Mouse (Mus musculus) neural tube, embryonic 12.5 days (tissue): ENCODE data around the gene Khk. TPM values are rescaled to one million over a fixed set of nuclear protein-coding genes. Genes with fewer than 3 reads are reported as not detected.

Source experiments
- ATAC-seq: fragments of 200-750 bp; cut with Nextera tagmentation; 2 replicates; pipeline ENCODE4 v1.8.0; 2017; ENCODE audit warnings: low read depth, mild to moderate bottlenecking, moderate TSS enrichment, moderate library complexity; ENCODE audit not compliant: low FRiP score
- H3K27ac ChIP-seq: fragments of 300-500 bp; sonication (generic); 2 replicates; pipeline ENCODE4 v1.5.1; 2016
- H3K27me3 ChIP-seq: fragments of 300-500 bp; sonication (generic); replicated peaks from 2 replicates; pipeline ENCODE4 v1.6.1; 2016; ENCODE audit warnings: mild to moderate bottlenecking
- H3K36me3 ChIP-seq: fragments of 300-500 bp; sonication (generic); 2 replicates; pipeline ENCODE4 v1.6.1; 2016; ENCODE audit warnings: mild to moderate bottlenecking
- H3K4me1 ChIP-seq: fragments of 300-500 bp; sonication (generic); 2 replicates; pipeline ENCODE4 v1.6.1; 2016
- H3K4me2 ChIP-seq: fragments of 300-500 bp; sonication (generic); replicated peaks from 2 replicates; pipeline ENCODE4 v1.6.1; 2016; ENCODE audit warnings: mild to moderate bottlenecking
- H3K4me3 ChIP-seq: fragments of 300-500 bp; sonication (generic); 2 replicates; pipeline ENCODE4 v1.5.1; 2016
- H3K9ac ChIP-seq: fragments of 300-500 bp; sonication (generic); 2 replicates; pipeline ENCODE4 v1.6.1; 2016; ENCODE audit warnings: mild to moderate bottlenecking
- H3K9me3 ChIP-seq: fragments of 300-500 bp; sonication (generic); 2 replicates; pipeline ENCODE4 v1.6.1; 2016; ENCODE audit warnings: mild to moderate bottlenecking
- WGBS: fragments of 180-500 bp; shearing (Covaris S2); methylation state at CpG from one replicate; pipeline ENCODE4 v1.1.7; 2016; 5-methylcytosine and 5-hydroxymethylcytosine counted together
- polyA plus RNA-seq: library from polyadenylated mRNA; unstranded; fragments of >200 nt; fragmentation: Nextera tagmentation; extraction: Ambion mirVana; gene quantifications from 2 replicates; pipeline ENCODE4 v1.2.1, GENCODE M21; 2016

The Khk gene
- polyA plus RNA-seq, 1 experiment from 2014 or later: 6.7 TPM

- H3K9ac ChIP-seq: peak overlapping the region; percentile 91
- peaks cover 15% of the 10 kb centered on the region for H3K4me1 ChIP-seq
- peak overlapping the region; percentile 90 for H3K27ac ChIP-seq
- H3K9me3 ChIP-seq: no peaks in the 10 kb centered on the region
- H3K27me3 ChIP-seq: no peaks in the 10 kb centered on the region
- H3K4me3 ChIP-seq: peak overlapping the region; percentile 82
- H3K4me2 ChIP-seq: peak overlapping the region; percentile 72
- peak; percentile 35 for ATAC-seq
- 2% methylated on average over 27 of the region's 42 CpGs for WGBS
- H3K36me3 ChIP-seq: peaks cover 37% of the 10 kb centered on the region
Measured at GRCm38 (mm10) chr5:30889088-30889754, 32.0 kb upstream of the Khk start.

DNA sequence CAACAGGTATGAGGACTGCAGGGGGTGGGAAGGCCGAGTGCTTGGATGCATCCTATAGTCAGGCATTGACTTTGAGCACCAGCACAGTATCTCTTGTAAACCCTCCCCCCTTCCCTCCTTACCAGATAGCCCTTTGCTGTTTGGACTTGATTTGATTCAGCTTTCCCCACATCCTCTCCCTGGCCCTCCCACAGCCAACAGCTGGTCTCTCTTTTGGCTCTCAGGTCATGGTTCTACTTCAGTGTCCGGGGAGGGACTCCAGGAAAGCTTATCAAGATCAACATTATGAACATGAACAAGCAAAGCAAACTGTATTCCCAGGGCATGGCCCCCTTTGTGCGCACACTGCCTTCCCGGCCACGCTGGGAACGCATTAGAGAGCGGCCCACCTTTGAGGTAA lies 30.9 kb upstream of the Khk start:
- Histone ChIP-seq H3K27me3 (no peaks in the 10 kb centered on the region), H3K4me3 (no peak overlapping the region), H3K27ac (no peak overlapping the region), H3K36me3 (peaks cover 49% of the 10 kb centered on the region), H3K4me1 (peaks cover 15% of the 10 kb centered on the region), H3K4me2 (peak overlapping the region; percentile 72), H3K9me3 (no peaks in the 10 kb centered on the region), H3K9ac (peak overlapping the region; percentile 91)
- 87% methylated on average over 7 of the region's 7 CpGs for WGBS
- no peak for ATAC-seq

DNA sequence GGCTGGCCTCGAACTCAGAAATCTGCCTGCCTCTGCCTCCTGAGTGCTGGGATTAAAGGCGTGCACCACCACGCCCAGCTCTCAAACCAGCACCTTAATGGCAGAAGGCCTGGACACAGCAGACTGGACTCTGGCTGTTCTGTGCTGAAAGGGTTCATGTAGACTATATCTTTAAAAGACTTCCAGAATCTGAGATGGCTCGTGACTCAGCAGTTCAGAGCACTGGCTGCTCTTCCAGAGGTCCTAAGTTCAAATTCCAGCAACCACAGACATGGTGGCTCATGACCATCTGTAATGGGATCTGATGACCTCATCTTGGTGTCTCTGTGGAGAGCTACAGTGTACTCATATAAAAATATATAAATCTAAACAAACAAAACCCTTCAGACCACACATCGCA lies 19.4 kb upstream of the Khk start:
- Histone ChIP-seq H3K36me3 (peaks cover 51% of the 10 kb centered on the region), H3K4me1 (peaks cover 18% of the 10 kb centered on the region), H3K27ac (no peak overlapping the region), H3K4me3 (no peak overlapping the region), H3K9ac (no peak overlapping the region), H3K9me3 (no peaks in the 10 kb centered on the region), H3K27me3 (no peaks in the 10 kb centered on the region), H3K4me2 (no peak overlapping the region)
- no peak for ATAC-seq
- WGBS: 96% methylated on average over 5 of the region's 5 CpGs

GRCm38 (mm10) chr5:30907413-30908059 lies 13.7 kb upstream of the Khk start, which contains the start of gene Ost4:
Ost4 (minus strand) TSS chr5:30907788.
- H3K36me3 ChIP-seq: peaks cover 34% of the 10 kb centered on the region
- H3K4me1 ChIP-seq: peaks cover 33% of the 10 kb centered on the region
- WGBS: under 1% methylated on average over 58 of the region's 58 CpGs
- peak within 1 kb of the TSS; percentile 79 for H3K9ac ChIP-seq
- H3K4me3 ChIP-seq: peak within 1 kb of the TSS; percentile 66
- no peaks in the 10 kb centered on the region for H3K9me3 ChIP-seq
- no peaks in the 10 kb centered on the region for H3K27me3 ChIP-seq
- peak; percentile 91 for ATAC-seq
- peak within 1 kb of the TSS; percentile 79 for H3K4me2 ChIP-seq
- peak within 1 kb of the TSS; percentile 54 for H3K27ac ChIP-seq

- peaks cover 24% of the 10 kb centered on the region for H3K36me3 ChIP-seq
- peaks cover 44% of the 10 kb centered on the region for H3K4me1 ChIP-seq
- no peak for ATAC-seq
- peak overlapping the region; percentile 79 for H3K4me2 ChIP-seq
- peak overlapping the region; percentile 54; the same call in 1 of the 2 replicates for H3K27ac ChIP-seq
- 53% methylated on average over 13 of the region's 13 CpGs for WGBS
- peak overlapping the region; percentile 66; the same call in 1 of the 2 replicates for H3K4me3 ChIP-seq
- H3K9me3 ChIP-seq: no peaks in the 10 kb centered on the region
- H3K9ac ChIP-seq: peak overlapping the region; percentile 79; the same call in 1 of the 2 replicates
- H3K27me3 ChIP-seq: no peaks in the 10 kb centered on the region
Measured at GRCm38 (mm10) chr5:30908426-30909299, 12.6 kb upstream of the Khk start.

GRCm38 (mm10) chr5:30909300-30909659 lies 12.0 kb upstream of the Khk start:
- Histone ChIP-seq H3K4me1 (peaks cover 50% of the 10 kb centered on the region), H3K27ac (no peak overlapping the region), H3K9ac (no peak overlapping the region), H3K9me3 (no peaks in the 10 kb centered on the region), H3K4me2 (no peak overlapping the region), H3K36me3 (peaks cover 18% of the 10 kb centered on the region), H3K4me3 (no peak overlapping the region), H3K27me3 (no peaks in the 10 kb centered on the region)
- WGBS: 47% methylated on average over 7 of the region's 7 CpGs
- no peak for ATAC-seq

DNA sequence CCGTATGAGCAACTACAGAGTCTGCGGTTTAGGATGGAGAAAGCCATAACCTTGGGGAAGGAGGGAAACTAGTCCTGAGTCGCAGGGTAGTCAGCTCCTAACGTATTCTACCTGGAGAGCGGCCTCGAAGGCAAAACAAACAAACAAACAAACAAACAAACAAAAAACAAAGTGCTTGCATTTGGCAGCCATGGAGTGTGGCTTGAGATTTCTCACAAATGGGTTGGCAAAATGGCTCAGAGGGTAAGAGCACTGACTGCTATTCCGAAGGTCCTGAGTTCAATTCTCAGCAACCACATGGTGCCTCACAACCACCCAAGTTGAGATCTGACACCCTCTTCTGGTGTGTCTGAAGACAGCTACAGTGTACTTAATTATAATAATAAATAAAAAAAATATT lies 11.4 kb upstream of the Khk start:
- no peak overlapping the region for H3K4me3 ChIP-seq
- no peaks in the 10 kb centered on the region for H3K27me3 ChIP-seq
- no peak for ATAC-seq
- no peak overlapping the region for H3K4me2 ChIP-seq
- no peak overlapping the region for H3K27ac ChIP-seq
- WGBS: 89% methylated on average over 7 of the region's 7 CpGs
- peaks cover 52% of the 10 kb centered on the region for H3K4me1 ChIP-seq
- no peak overlapping the region for H3K9ac ChIP-seq
- peaks cover 12% of the 10 kb centered on the region for H3K36me3 ChIP-seq
- H3K9me3 ChIP-seq: no peaks in the 10 kb centered on the region

DNA sequence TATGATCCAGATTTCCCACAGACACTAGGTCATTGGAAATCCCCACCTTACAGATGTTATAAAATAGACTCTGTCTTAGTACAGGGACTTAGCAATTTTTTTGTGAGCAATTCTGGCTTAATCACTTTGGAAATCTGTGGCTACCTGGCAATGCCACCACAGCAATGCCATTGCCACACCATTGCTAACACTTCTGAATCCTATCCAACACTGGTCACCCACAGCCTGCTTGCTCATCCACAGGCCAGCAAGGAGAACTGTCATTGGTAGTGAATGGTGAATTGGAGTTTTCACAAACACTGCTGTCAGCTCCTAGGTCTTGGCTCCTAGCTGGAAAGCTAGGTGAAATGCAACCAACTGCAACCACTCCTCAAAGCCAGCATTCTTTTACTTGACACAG lies 10.8 kb upstream of the Khk start:
- Histone ChIP-seq H3K4me3 (no peak overlapping the region), H3K9ac (no peak overlapping the region), H3K4me2 (no peak overlapping the region), H3K36me3 (peaks cover 6% of the 10 kb centered on the region; the same call in 1 of the 2 replicates), H3K27ac (no peak overlapping the region), H3K27me3 (no peaks in the 10 kb centered on the region), H3K9me3 (no peaks in the 10 kb centered on the region), H3K4me1 (peaks cover 51% of the 10 kb centered on the region)
- no peak for ATAC-seq

- Histone ChIP-seq H3K4me2 (0 out of 2 replicates have a peak overlapping the region, but pooled peaks have one; percentile 7), H3K4me1 (peaks cover 40% of the 10 kb centered on the region), H3K4me3 (no peak overlapping the region), H3K36me3 (no peaks in the 10 kb centered on the region), H3K27ac (0 out of 2 replicates have a peak overlapping the region, but pooled peaks have one; percentile 62), H3K9ac (no peak overlapping the region), H3K9me3 (no peaks in the 10 kb centered on the region), H3K27me3 (no peaks in the 10 kb centered on the region)
- no peak for ATAC-seq
- WGBS: 69% methylated on average over 5 of the region's 5 CpGs
Measured at GRCm38 (mm10) chr5:30912156-30912555, 9.1 kb upstream of the Khk start.

DNA sequence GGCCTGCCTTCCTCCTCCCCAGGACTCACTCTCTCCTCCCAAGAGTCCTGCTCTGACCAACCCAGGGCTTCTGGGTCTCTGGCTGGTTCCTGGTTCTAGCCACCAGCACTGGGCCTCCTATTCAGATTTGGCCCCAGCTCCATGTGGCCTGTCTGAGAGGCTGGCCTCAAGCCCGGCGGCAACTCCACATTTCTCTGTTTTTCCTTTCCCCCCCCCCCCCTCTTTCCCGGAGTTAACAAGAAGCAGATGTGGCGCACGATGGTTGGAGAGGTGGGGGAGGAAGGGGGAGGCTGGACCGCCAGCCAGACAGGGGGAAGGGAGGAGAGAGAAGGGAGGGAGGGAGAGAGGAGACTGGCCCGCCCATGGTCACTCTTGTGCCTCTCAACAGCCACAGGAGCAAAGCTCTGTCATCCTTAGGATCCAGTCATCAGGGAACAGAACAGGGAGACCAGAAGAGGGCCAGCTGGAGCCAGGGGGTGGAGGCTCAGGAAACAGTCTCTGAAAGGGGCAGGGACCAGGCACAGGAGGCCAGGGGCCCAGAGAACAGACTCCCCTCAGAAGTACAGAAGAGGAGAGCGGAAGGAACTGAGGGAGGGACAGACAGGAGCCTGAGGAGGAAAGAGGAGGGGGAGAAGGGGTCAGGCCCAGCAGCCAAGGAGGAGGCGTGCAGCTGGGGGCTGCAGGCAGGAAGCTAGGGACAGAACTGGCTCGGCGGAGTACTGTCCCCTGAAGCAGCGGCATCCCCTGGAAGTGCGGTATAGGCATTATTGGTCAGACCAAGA lies 8.0 kb upstream of the Khk start, which contains the start of gene Emilin1:
TSS of gene Emilin1 (plus strand) at position 343 of the 782 bp plus-strand sequence.
- H3K36me3 ChIP-seq: peaks cover 3% of the 10 kb centered on the region; the same call in 1 of the 2 replicates
- WGBS: 27% methylated on average over 13 of the region's 13 CpGs
- H3K27ac ChIP-seq: peak within 1 kb of the TSS; percentile 62
- no peak for ATAC-seq
- no peaks in the 10 kb centered on the region for H3K9me3 ChIP-seq
- H3K4me2 ChIP-seq: peak within 1 kb of the TSS; percentile 53
- H3K4me3 ChIP-seq: peak within 1 kb of the TSS; percentile 24
- peak within 1 kb of the TSS; percentile 48 for H3K9ac ChIP-seq
- H3K4me1 ChIP-seq: peaks cover 37% of the 10 kb centered on the region
- no peaks in the 10 kb centered on the region for H3K27me3 ChIP-seq

DNA sequence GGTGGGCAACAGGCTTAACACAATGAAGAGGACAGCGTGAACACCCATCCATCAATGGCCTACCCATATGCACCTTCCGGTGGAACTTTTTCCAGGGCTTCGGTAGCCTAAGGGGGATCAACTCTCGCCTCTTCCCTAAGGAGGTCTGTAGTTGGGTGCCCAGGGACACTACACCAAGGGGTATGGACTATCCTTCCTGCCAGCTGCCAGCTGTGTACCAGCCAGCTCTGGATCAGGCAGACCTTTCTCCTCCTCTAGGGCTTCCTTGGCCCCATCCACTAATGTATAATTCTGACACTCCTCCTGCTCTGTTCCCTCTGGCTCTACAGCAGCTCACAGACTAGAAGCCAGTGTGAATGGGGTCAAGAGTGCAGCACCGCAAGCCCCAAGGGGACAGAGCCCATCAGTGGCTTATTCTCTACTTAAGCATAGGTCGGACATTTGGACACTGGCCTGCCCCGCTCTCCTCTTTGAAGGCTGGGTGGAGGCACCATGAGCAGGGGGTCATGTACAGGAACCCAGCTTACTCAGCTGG lies 7.1 kb upstream of the Khk start:
- Histone ChIP-seq H3K27ac (peak overlapping the region; percentile 62), H3K36me3 (peaks cover 5% of the 10 kb centered on the region; the same call in 1 of the 2 replicates), H3K9ac (peak overlapping the region; percentile 48), H3K27me3 (no peaks in the 10 kb centered on the region), H3K9me3 (no peaks in the 10 kb centered on the region), H3K4me1 (peaks cover 33% of the 10 kb centered on the region), H3K4me3 (peak overlapping the region; percentile 24), H3K4me2 (peak overlapping the region; percentile 53)
- 69% methylated on average over 7 of the region's 7 CpGs for WGBS
- ATAC-seq: no peak
